In genomic region chr14:59987975-59988374, GRCm38 (mm10) we compare ENCODE assay signal across 20 mouse cellular contexts.
"Had no signal": no experiment of that assay in that cellular context is flagged by ENCODE, and none has a peak within 500 bp of the region (broad histone marks: within the 10 kb centered on the region; RNA-seq: fewer than 3 reads in every experiment).

No protein-coding gene starts in this region.

- H3K4me1 ChIP-seq: liver, embryonic 15.5 days; lung, embryonic 15.5 days; megakaryocyte, embryonic 14.5 days; midbrain, embryonic 12.5 days; neural tube, embryonic 12.5 days; stomach, embryonic 15.5 days had no signal

- H3K9me3 ChIP-seq: liver, embryonic 15.5 days; lung, embryonic 15.5 days; megakaryocyte, embryonic 14.5 days; midbrain, embryonic 12.5 days; neural tube, embryonic 12.5 days; stomach, embryonic 15.5 days had no signal

- H3K36me3 ChIP-seq: liver, embryonic 15.5 days; lung, embryonic 15.5 days; midbrain, embryonic 12.5 days; neural tube, embryonic 12.5 days; stomach, embryonic 15.5 days had no signal

- H3K9ac ChIP-seq: liver, embryonic 15.5 days; liver, postnatal 0 days; lung, embryonic 15.5 days; midbrain, embryonic 12.5 days; neural tube, embryonic 12.5 days; stomach, embryonic 15.5 days had no signal

- ATAC-seq: liver, postnatal 0 days; lung, postnatal 0 days had no signal

- H3K4me3 ChIP-seq: liver, embryonic 15.5 days; lung, embryonic 15.5 days; megakaryocyte, embryonic 14.5 days; midbrain, embryonic 12.5 days; neural tube, embryonic 12.5 days; stomach, embryonic 15.5 days had no signal

- H3K4me2 ChIP-seq: liver, embryonic 15.5 days; lung, embryonic 15.5 days; midbrain, embryonic 12.5 days; neural tube, embryonic 12.5 days; stomach, embryonic 15.5 days had no signal

- DNase-seq: liver, postnatal 0 days; lung, adult 2 months; lung, postnatal 14 days; lung, postnatal 36 days; midbrain, embryonic 14.5 days; right cerebral cortex, postnatal 25 days; right cerebral cortex, postnatal 4 days; spleen, adult 18-20 months; thymus, adult 2 months; thymus, postnatal 25 days; thymus, postnatal 4 days had no signal

- H3K27me3 ChIP-seq: liver, embryonic 15.5 days; lung, embryonic 15.5 days; megakaryocyte, embryonic 14.5 days; midbrain, embryonic 12.5 days; neural tube, embryonic 12.5 days; stomach, embryonic 15.5 days had no signal

- H3K27ac ChIP-seq: liver, embryonic 15.5 days; lung, embryonic 15.5 days; macrophage; midbrain, embryonic 12.5 days; neural tube, embryonic 12.5 days; stomach, embryonic 15.5 days; stomach, postnatal 0 days had no signal
